Mouse (Mus musculus): ENCODE data around the gene Gm49395.

Gm49395 gene

DNA sequence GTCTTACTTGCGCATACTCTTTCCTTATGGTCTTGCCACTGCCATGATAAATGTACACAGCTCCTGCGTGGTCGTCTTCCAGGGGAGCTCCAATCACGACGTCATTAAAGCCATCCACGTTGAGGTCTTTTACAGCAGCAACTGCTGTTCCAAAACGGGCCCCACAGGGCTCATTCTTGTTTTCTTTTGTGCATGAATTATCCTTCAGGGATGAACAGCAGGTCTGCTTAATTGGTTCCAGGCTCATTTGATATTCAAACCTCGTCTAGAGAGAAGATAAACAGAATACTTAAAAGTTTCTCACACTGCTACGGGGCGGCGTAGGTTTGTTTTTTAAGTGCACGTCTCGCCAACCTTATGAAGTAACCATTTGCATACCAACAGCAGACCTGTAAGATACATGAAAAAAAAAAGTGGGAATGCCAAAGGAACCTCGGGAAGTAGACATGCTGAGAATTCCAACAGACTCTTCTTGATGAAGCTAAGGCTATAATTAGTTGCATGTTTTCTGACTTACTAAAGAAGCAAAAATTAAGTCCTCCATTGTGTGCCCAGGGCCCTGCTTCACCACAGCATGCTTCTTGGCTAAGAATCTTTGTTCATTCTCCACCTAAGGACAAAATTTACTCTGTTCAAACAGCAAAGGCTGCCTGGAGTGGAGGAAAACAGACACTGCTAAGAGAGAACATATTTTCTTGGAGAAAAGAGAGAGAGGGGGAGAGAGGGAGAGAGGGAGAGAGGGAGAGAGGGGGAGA is 109.3 kb downstream of the Gm49395 start:
- no peak for DNase-seq (ENCODE audit: low read depth, low spot score)

- no peak for DNase-seq (ENCODE audit: low read depth, low spot score)
Observed at GRCm38 (mm10) chr13:114987668-114988067, 114.1 kb downstream of the Gm49395 start.

DNA sequence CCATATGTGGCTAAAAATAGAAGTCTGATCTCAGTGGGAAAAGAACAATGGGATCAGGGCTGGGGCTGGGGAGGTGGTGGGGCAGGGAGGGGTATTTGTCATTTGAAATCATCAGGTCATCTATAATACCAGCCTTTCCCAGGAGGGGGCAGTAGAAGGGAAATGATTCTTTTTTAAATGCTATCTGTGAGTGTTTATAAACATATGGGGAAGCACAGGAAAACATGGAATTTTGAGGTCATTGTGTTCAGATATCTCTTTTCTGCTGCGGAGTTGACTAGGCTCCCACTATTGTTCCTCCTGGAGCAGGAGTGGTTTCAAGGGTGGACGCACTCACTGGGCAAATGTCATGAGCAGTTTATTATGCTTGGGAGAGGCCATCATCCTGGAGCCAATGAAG is 114.6 kb downstream of the Gm49395 start:
- DNase-seq (ENCODE audit: low read depth, low spot score): no peak
